Mouse (Mus musculus) Patski (cell line): ENCODE data around the gene U90926. TPM values are rescaled to one million over a fixed set of nuclear protein-coding genes. Genes with fewer than 3 reads are reported as not detected.
A peak's percentile ranks its signal among the peaks of the same experiment; 100 is the strongest.
"Not testable (repeated sequence)": the region's sequence is repeated elsewhere in the genome, so short reads cannot be mapped to it uniquely, and the experiment has no call there.

Experiments used
- ATAC-seq: fragments of 100-300 bp; one replicate; pipeline ENCODE4 v1.8.0; 2021
- CTCF ChIA-PET: fragments of 350-600 bp; sonication (Branson Sonifier 250); formaldehyde crosslinking; loops from one replicate; lab custom pipeline; 2022; ENCODE audit warnings: inconsistent platforms; lab: Charles Lee
- POLR2A ChIA-PET: fragments of 350-600 bp; sonication (Branson Sonifier 250); formaldehyde crosslinking; loops from one replicate; lab custom pipeline; 2022; ENCODE audit warnings: antibody characterized with exemption, inconsistent platforms; lab: Charles Lee
- DNase-seq: peaks from one replicate; pipeline ENCODE4 v3.0.0-alpha.2; 2011; ENCODE audit warnings: low read depth, low spot score
- H3K27me3 ChIP-seq: fragments of 371-371 bp; one replicate; pipeline ENCODE4 v1.5.1; 2021
- CTCF ChIP-seq: fragments of 100-300 bp; IDR thresholded peaks from one replicate; pipeline ENCODE4 v1.5.1; 2021
- in situ Hi-C: fragments of 300-500 bp; cut with MboI; formaldehyde crosslinking; loops from 3 replicates; pipeline ENCODE4 v1.11.1; 2018; ENCODE audit warnings: low pct_unique_long_range_greater_than_20kb, mixed read lengths
- polyA plus RNA-seq: library from polyadenylated mRNA; unstranded; gene quantifications from one replicate; pipeline ENCODE4 v1.2.3, GENCODE M21; 2021

The U90926 gene
- polyA plus RNA-seq, 1 experiment from 2014 or later: 0.33 TPM

DNA sequence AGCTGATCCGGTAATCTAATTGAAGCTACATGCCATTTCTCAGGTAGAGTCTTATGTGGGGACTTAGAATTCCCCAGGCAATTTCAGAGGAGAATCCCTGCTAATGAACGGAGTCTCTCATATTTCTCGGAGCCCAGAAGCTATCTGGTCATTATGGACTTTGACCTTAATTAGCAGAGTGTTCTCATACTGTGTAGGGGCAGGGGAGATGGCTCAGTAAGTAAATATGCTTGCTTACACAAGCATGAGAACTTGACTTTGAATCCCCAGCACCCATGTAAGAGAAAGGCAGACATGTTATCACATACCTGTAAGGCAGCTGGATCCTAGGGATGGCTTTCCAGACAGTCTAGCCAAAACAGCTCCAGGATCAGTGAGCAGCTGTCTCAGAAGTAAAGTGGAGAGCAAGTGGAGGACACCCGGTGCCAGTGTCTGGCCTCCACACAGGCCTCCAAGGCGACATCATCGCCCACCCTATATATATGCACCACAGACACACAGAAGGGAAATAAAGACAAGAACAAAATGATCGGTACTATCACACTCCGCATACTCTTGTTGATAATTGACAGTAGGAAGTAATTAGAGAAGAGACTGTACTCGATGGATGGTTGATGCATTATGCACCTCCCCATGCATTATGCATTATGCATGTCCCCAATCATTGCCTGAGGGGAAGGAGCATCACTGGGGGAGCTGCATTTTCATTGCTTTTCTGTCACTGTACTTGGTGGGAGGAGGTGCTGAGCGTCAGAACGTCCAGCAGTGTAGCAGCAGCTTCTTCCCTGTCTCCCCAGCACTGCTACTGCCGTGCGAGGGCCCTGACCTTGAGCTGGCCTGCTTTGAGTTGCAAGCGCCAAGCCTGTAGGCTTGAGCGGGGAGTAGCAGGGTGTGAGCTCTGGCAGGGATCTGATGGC is 18.1 kb downstream of the U90926 start:
- ATAC-seq (no peak), DNase-seq (no peak)
- TF ChIP-seq CTCF: no peak
- ChIA-PET CTCF (interaction anchor here (0.7 kb wide), 1 partner anchor 44 kb away, joined by 3 read pairs; no protein-coding TSS in a partner anchor), POLR2A (no interaction called here)
- no peaks in the 10 kb centered on the region for H3K27me3 ChIP-seq
- in situ Hi-C loops: no loop called here

DNA sequence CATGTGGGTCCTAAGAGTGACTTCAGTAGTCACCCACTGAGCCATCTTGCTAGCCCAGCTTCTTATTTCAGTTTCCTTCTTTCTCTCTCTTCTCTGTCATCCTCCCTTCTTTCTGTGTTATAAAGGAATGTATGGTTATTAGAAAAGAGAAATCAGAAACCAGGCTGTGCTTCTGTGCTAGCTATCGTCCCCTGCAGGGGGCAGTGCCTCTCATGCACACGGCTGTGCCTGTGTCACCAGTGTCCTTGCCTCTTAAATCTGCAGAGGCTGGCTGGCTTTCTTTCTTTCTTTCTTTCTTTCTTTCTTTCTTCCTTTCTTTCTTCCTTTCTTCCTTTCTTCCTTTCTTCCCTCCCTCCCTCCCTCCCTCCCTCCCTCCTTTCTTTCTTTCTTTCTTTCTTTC is 19.5 kb downstream of the U90926 start:
- ATAC-seq, in situ Hi-C loops, DNase-seq, H3K27me3 ChIP-seq, POLR2A ChIA-PET: not testable (repeated sequence)
- peak; percentile 79 for TF ChIP-seq CTCF
- CTCF ChIA-PET: interaction anchor here (1.2 to 3.3 kb wide), 7 partner anchors 9 to 88 kb away, joined by 3 to 25 read pairs (median 4); no protein-coding TSS in a partner anchor

DNA sequence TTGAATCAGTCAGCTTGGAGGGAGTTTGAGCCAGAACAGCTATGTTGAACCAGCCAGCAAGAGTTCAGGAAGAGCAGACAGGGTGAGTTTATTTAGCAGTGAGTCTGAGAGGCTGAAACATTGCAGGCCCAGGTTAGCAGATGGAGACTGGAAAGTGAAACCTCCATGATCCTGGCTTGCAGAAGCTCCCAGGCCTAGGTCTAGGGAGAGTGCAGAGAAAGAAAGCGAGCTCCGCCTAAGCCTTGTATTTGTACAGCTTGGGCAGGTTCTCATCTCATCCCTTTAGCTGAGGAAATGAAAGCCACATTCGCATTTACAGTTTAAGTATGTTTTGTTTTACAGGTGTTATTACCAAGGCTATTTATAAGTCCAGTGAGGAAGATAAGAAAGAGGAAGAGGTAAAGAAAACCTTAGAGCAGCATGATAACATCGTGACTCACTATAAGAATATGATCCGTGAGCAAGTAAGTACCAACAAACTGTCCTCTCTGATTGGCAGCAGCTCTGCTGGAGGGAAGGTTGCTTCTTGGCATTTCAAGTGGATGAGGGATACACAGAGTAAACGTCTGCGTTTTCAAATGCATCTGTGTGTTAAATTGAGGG is 26.2 kb downstream of the U90926 start:
- in situ Hi-C loops: no loop called here
- H3K27me3 ChIP-seq: no peaks in the 10 kb centered on the region
- ATAC-seq (no peak), DNase-seq (no peak)
- ChIA-PET POLR2A (interaction anchor here (0.8 kb wide), 2 partner anchors 18 to 53 kb away, joined by 3 to 5 read pairs; no protein-coding TSS in a partner anchor), CTCF (interaction anchor here (0.9 to 1.6 kb wide), 2 partner anchors 18 to 52 kb away, joined by 3 to 5 read pairs; no protein-coding TSS in a partner anchor)
- TF ChIP-seq CTCF: no peak

DNA sequence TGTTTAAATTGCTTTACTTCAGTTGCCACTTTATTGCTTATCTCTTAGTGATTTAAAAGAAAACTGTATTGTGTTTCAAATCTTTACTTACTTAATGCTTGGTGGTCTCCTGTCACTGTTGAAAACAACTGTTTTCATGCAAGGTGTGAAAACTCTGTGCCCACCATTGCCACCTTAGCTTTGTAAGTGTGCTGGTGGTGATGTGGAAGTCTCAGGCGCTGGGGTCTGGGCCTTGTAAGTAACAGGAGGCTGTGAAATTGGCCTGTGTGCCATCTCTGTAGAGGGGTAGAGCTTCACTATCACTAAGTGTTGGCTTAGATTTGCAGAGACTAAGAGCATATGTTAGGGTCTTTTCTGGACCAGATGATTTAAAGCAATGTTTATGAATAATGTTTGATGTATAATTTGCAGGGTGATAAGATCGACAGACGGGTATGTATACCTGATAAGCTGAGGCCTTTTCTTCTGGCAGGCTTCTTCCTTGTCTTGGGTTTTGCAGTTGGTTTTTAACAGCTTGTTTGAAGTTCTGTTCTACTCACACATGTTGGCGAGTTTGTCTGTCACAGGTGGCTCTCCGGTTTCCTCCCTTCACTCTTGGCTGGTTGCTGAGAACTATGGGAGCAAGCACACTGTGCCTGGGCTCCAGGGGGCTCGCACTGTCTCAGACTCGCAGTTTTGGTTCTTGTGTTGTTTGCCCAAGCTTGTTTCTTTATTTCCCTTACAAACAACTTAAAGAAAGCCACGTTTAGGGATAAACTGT is 32.0 kb downstream of the U90926 start:
- TF ChIP-seq CTCF: no peak
- in situ Hi-C loops: no loop called here
- ChIA-PET CTCF (interaction anchor here (1.0 kb wide), 1 partner anchor 12 kb away, joined by 4 read pairs; no protein-coding TSS in a partner anchor), POLR2A (no interaction called here)
- H3K27me3 ChIP-seq: no peaks in the 10 kb centered on the region
- ATAC-seq (no peak), DNase-seq (no peak)

DNA sequence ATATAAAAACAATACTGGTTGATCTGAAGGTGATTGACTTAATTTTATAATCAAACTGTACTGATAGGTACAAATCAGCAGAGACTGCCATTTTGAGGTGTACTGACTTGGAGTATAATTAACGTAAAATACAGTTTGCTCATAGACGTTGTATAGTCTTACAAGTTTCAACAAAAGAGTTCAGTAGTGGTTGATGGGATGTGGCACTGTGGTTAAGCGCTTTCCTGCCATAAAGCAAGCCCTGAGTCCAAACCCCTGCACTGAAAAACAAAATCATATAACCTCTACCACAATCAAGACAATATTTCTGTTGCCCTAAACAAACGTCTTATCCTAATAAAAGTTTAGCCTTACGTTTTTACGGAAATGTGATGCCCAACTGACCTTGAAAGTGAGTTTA is 49.2 kb downstream of the U90926 start:
- DNase-seq (no peak), ATAC-seq (no peak)
- in situ Hi-C loops: no loop called here
- no peak for TF ChIP-seq CTCF
- ChIA-PET POLR2A (no interaction called here), CTCF (no interaction called here)
- H3K27me3 ChIP-seq: no peaks in the 10 kb centered on the region

Other genes starting within 250 kb of the U90926 start
- gene Odaph, start 227.9 kb downstream of the U90926 start, polyA plus RNA-seq: 1.5 TPM
- 13.7 TPM for gene Cdkl2, start 171.5 kb downstream of the U90926 start, polyA plus RNA-seq
- 125 TPM for gene G3bp2, start 131.7 kb downstream of the U90926 start, polyA plus RNA-seq
- 96.2 TPM for gene Uso1, start 77.5 kb downstream of the U90926 start, polyA plus RNA-seq
- gene Ppef2, start 40.9 kb upstream of the U90926 start, polyA plus RNA-seq: 0.13 TPM
- 33.5 TPM for gene Naaa, start 62.8 kb upstream of the U90926 start, polyA plus RNA-seq
- 27.6 TPM for gene Sdad1, start 95.1 kb upstream of the U90926 start, polyA plus RNA-seq
- 0.03 TPM for gene Cxcl9, start 112.7 kb upstream of the U90926 start, polyA plus RNA-seq
- gene Art3, start 116.4 kb upstream of the U90926 start, polyA plus RNA-seq: not detected
- 2.1 TPM for gene Cxcl10, start 133.5 kb upstream of the U90926 start, polyA plus RNA-seq
- 48.6 TPM for gene Nup54, start 219.8 kb upstream of the U90926 start, polyA plus RNA-seq